Mouse (Mus musculus) kidney, postnatal 0 days (tissue): ENCODE data around the gene 2410004B18Rik. TPM values are rescaled to one million over a fixed set of nuclear protein-coding genes. Genes with fewer than 3 reads are reported as not detected.
"Not testable (repeated sequence)": the region's sequence is repeated elsewhere in the genome, so short reads cannot be mapped to it uniquely, and the experiment has no call there.

Experiments used
- ATAC-seq: fragments of 200-750 bp; cut with Nextera tagmentation; replicated peaks from 2 replicates; pipeline ENCODE4 v1.8.0; 2017; ENCODE audit warnings: low read depth, moderate number of reproducible peaks, moderate TSS enrichment, moderate library complexity; ENCODE audit not compliant: low FRiP score
- DNase-seq: peaks from one replicate; pipeline ENCODE4 v3.0.0-alpha.2; 2016; ENCODE audit warnings: low spot score
- H3K27ac ChIP-seq: fragments of 300-500 bp; sonication (generic); 2 replicates; pipeline ENCODE4 v1.5.1; 2014; ENCODE audit warnings: mild to moderate bottlenecking
- H3K27me3 ChIP-seq: fragments of 300-500 bp; sonication (generic); 2 replicates; pipeline ENCODE4 v1.6.1; 2014; ENCODE audit warnings: low read length, mixed read lengths; ENCODE audit not compliant: insufficient read depth
- H3K36me3 ChIP-seq: fragments of 300-500 bp; sonication (generic); 2 replicates; pipeline ENCODE4 v1.6.1; 2014; ENCODE audit warnings: low read length, mixed read lengths; ENCODE audit not compliant: insufficient read depth
- H3K4me1 ChIP-seq: fragments of 300-500 bp; sonication (generic); replicated peaks from 2 replicates; pipeline ENCODE4 v1.6.1; 2014; ENCODE audit warnings: antibody characterized with exemption, low read length, mixed read lengths; ENCODE audit not compliant: insufficient read depth
- H3K4me2 ChIP-seq: fragments of 300-500 bp; sonication (generic); 2 replicates; pipeline ENCODE4 v1.6.1; 2014; ENCODE audit warnings: mild to moderate bottlenecking, low read length, moderate library complexity, mixed read lengths
- H3K4me3 ChIP-seq: fragments of 300-500 bp; sonication (generic); replicated peaks from 2 replicates; pipeline ENCODE4 v1.5.1; 2014; ENCODE audit warnings: low read depth, low read length
- H3K9ac ChIP-seq: fragments of 300-500 bp; sonication (generic); 2 replicates; pipeline ENCODE4 v1.6.1; 2014; ENCODE audit warnings: low read depth, low read length
- H3K9me3 ChIP-seq: fragments of 300-500 bp; sonication (generic); replicated peaks from 2 replicates; pipeline ENCODE4 v1.6.1; 2016; ENCODE audit warnings: low read length, inconsistent platforms, mixed read lengths
- CTCF ChIP-seq: IDR thresholded peaks from 2 replicates; pipeline ENCODE4 v1.5.1; 2016; ENCODE audit warnings: antibody characterized with exemption, low read depth, mild to moderate bottlenecking, moderate library complexity
- WGBS: fragments of 180-500 bp; shearing (Covaris S2); extraction: QIAGEN DNeasy Blood & Tissue Kit; methylation state at CpG from one replicate; pipeline ENCODE4 v1.1.7; 2014; 5-methylcytosine and 5-hydroxymethylcytosine counted together
- polyA plus RNA-seq: library from polyadenylated mRNA; unstranded; fragments of >200 nt; fragmentation: Nextera tagmentation; extraction: Ambion mirVana; gene quantifications from 2 replicates; pipeline ENCODE4 v1.2.1, GENCODE M21; 2015

Gene 2410004B18Rik
- polyA plus RNA-seq, 1 experiment from 2014 or later = 48.2 TPM

DNA sequence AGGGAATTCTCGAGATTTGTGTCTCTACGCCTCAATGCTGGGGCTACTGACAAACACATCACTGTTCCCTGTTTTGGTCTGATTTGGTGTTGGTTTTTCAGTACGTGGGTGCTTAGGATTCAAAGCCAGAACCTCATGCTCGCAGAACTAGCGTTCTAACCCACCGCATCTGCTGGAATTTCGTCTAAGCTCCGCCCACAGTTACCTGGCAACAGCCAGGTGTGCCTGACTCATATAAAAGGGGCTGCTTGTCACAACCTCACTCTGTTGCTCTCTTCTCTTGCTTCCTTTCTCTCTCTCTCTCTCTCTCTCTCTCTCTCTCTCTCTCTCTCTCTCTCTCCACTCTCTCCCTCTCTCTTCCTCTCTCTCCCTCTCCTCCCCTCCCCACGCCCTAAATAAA, 24.6 kb downstream of the 2410004B18Rik start:
- Histone ChIP-seq H3K4me2 (no peak overlapping the region), H3K9ac (no peak overlapping the region), H3K9me3 (no peaks in the 10 kb centered on the region), H3K27ac (no peak overlapping the region), H3K27me3 (no peaks in the 10 kb centered on the region), H3K4me3 (no peak overlapping the region), H3K36me3 (no peaks in the 10 kb centered on the region), H3K4me1 (peaks cover 3% of the 10 kb centered on the region; the same call in 1 of the 2 replicates)
- no peak for TF ChIP-seq CTCF
- DNase-seq = no peak
- WGBS = 35% methylated on average over 9 of the region's 9 CpGs
- ATAC-seq = 0 out of 2 replicates have a peak, but pooled peaks have one; percentile 41

DNA sequence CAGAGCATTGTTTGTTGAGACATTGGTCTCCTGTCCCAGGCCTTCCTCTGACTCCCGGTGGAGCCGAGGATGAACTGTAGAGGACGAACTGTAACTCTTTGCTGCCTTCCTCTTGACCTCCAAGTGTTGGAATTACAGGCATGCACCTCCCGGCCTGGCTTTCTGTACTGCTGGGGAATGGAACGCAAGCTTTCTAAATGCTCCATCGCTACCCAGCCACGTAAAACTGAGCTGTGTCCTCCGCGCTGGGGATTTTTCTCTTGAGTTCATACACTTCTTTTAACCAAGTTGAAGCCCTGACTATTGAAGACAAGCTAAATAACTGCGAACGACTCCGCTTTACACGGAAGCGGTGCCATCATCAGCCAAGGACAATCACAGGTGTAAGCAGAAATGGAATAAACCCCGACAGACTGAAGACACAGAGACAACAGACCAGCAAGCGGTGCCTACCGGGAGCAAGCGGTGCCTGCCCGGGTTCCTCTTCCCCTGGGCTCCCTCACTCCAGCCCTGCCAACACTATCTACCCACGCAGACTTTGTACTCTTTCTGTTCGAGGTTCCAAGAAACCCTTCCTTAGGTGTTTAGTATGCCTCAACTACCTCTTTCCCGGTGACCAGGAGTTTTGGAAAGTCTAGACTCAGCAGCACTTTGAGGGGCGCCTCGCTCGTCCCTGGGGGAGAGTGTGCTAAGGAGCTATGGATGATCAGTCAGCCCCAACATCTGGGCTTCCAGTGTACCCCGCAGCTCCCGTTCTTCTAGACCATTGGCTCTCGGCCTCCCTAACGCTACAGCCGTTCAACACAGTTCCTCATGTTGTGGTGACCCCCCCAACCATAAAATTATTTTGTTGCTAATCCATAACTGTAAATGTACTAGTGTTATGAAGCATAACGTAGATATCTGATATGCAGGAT, 25.5 kb downstream of the 2410004B18Rik start:
- ATAC-seq (no peak), DNase-seq (peak; percentile 69)
- H3K36me3 ChIP-seq = no peaks in the 10 kb centered on the region
- H3K4me3 ChIP-seq = no peak overlapping the region
- H3K9me3 ChIP-seq = no peaks in the 10 kb centered on the region
- 22% methylated on average over 31 of the region's 31 CpGs for WGBS
- no peak for TF ChIP-seq CTCF
- H3K9ac ChIP-seq = no peak overlapping the region
- H3K27ac ChIP-seq = peak overlapping the region; percentile 68
- H3K27me3 ChIP-seq = no peaks in the 10 kb centered on the region
- H3K4me1 ChIP-seq = peaks cover 3% of the 10 kb centered on the region; the same call in 1 of the 2 replicates
- H3K4me2 ChIP-seq = peak overlapping the region; percentile 23

DNA sequence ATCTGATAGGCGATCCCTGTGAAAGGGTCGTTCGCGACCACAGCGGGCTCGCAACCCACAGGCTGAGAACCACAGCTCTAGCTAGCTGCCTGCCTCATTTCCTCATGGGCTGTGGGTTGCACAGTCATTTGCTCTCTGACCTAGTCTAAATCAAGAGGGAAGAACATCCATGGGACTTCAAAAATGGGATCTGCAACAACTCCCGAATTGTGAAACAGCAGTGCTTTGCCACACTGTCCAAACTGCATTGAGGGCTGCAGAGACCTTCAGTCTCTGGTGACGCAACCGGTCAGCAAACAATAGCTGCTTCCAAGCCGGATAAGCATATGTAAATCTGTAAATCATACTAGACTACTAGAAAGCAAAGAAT, 26.2 kb downstream of the 2410004B18Rik start:
- TF ChIP-seq CTCF = no peak
- Histone ChIP-seq H3K36me3 (no peaks in the 10 kb centered on the region), H3K4me2 (peak overlapping the region; percentile 23; the same call in 1 of the 2 replicates), H3K4me3 (no peak overlapping the region), H3K9ac (no peak overlapping the region), H3K4me1 (peaks cover 3% of the 10 kb centered on the region; the same call in 1 of the 2 replicates), H3K27me3 (no peaks in the 10 kb centered on the region), H3K9me3 (no peaks in the 10 kb centered on the region), H3K27ac (peak overlapping the region; percentile 68; the same call in 1 of the 2 replicates)
- peak; percentile 52 for DNase-seq
- 35% methylated on average over 10 of the region's 10 CpGs for WGBS
- no peak for ATAC-seq

DNA sequence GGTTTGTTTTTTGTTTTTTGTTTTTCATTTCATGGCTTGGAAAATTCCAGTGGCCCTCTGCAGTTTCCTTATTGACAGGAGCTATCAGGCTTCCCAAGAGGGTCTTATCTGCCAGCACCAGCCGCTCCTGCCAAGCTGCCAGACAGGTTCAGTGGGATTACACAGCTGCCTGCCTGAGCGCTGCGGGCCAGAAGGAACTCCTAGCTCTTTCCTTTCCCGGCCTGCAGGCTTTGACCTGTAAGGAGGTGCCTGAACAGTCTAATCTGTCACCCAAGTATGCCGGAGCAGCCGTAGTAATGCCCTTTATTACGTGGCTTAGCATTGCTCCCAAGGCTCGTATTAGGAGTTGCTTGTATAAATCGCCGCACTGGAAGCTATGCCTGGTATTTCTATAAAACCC, 26.7 kb downstream of the 2410004B18Rik start:
- H3K4me3 ChIP-seq = no peak overlapping the region
- 14% methylated on average over 10 of the region's 10 CpGs for WGBS
- peak; percentile 79 for DNase-seq
- H3K4me1 ChIP-seq = peaks cover 3% of the 10 kb centered on the region; the same call in 1 of the 2 replicates
- no peak overlapping the region for H3K9ac ChIP-seq
- no peak; the same call in 1 of the 2 replicates for ATAC-seq
- no peaks in the 10 kb centered on the region for H3K9me3 ChIP-seq
- H3K4me2 ChIP-seq = peak overlapping the region; percentile 23; the same call in 1 of the 2 replicates
- no peaks in the 10 kb centered on the region for H3K36me3 ChIP-seq
- TF ChIP-seq CTCF = no peak
- H3K27me3 ChIP-seq = no peaks in the 10 kb centered on the region
- peak overlapping the region; percentile 68 for H3K27ac ChIP-seq

DNA sequence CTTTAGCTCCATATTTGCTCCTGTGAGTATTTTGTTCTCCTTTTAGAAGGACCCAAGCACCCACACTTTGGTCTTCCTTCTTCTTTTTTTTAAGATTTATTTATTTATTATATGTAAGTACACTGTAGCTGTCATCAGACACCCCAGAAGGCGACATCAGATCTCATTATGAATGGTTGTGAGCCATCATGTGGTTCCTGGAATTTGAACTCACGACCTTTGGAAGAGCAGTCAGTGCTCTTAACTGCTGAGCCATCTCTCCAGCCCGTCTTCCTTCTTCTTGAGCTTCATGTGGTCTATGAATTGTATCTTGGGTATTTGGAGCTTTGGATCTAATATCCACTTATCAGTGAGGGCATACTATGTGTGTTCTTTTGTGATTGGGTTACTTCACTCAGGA, 27.8 kb downstream of the 2410004B18Rik start:
- ATAC-seq, DNase-seq, H3K4me1 ChIP-seq, H3K36me3 ChIP-seq, H3K9me3 ChIP-seq, H3K4me2 ChIP-seq, H3K27ac ChIP-seq, H3K27me3 ChIP-seq, H3K9ac ChIP-seq, H3K4me3 ChIP-seq: not testable (repeated sequence)
- WGBS = 80% methylated on average over 3 of the region's 3 CpGs

DNA sequence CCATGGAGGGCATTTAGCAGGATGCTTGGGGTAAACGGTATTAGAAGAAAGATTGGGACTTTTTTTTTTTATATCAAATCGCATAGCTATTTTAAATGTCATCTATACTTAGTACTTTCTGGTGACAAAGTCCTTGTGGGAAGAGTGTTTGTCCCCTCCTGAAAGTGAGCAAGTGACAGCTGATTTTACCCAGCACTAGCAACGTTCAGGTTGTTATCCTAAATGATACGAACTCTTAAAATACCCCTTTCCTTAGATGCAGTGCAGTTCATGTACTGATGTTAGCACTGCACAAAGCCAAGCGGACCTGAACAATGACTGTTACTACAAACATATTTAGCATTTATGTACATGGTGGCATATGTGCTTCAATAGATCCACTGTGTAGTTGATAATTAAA, 29.0 kb downstream of the 2410004B18Rik start:
- Histone ChIP-seq H3K4me1 (peaks cover 3% of the 10 kb centered on the region; the same call in 1 of the 2 replicates), H3K4me2 (no peak overlapping the region), H3K27ac (no peak overlapping the region), H3K9me3 (no peaks in the 10 kb centered on the region), H3K36me3 (no peaks in the 10 kb centered on the region), H3K27me3 (no peaks in the 10 kb centered on the region), H3K4me3 (no peak overlapping the region), H3K9ac (no peak overlapping the region)
- DNase-seq (no peak), ATAC-seq (no peak)
- WGBS = 86% methylated on average over 5 of the region's 5 CpGs
- TF ChIP-seq CTCF = no peak
